8 mouse cellular contexts compared by ENCODE assay signal in genomic region chr4:96591791-96592150, GRCm38 (mm10). TPM values are rescaled to one million over a fixed set of nuclear protein-coding genes. Genes with fewer than 3 reads are reported as not detected.
DNase-seq lines count a peak whose midpoint lies in the region; ATAC-seq lines count a peak whose summit lies in the region.

No protein-coding gene starts in this region.

- H3K27me3 ChIP-seq in intestine, embryonic 14.5 days (replicated peaks; ENCODE audit: control insufficient read depth, insufficient read depth, low read length), result no peaks in the 10 kb centered on the region
- H3K27me3 ChIP-seq in midbrain, embryonic 10.5 days (ENCODE audit: low read depth, poor library complexity, severe bottlenecking), result no peaks in the 10 kb centered on the region
- no peaks in the 10 kb centered on the region for H3K27me3 ChIP-seq in stomach, embryonic 14.5 days (ENCODE audit: control insufficient read depth, insufficient read depth, low read length)

- 50% methylated on average over 4 of the region's 4 CpGs for WGBS in intestine, embryonic 14.5 days
- 27% methylated on average over 4 of the region's 4 CpGs for WGBS in midbrain, embryonic 10.5 days
- 33% methylated on average over 4 of the region's 4 CpGs for WGBS in stomach, embryonic 14.5 days

- peak overlapping the region; percentile 33; the same call in 1 of the 2 replicates for H3K4me3 ChIP-seq in intestine, embryonic 14.5 days (ENCODE audit: low read depth, low read length)
- peak overlapping the region; percentile 50 for H3K4me3 ChIP-seq in midbrain, embryonic 10.5 days
- peak overlapping the region; percentile 31; the same call in 1 of the 2 replicates for H3K4me3 ChIP-seq in stomach, embryonic 14.5 days (ENCODE audit: low read depth, low read length)

- peak; percentile 13 for DNase-seq in adrenal gland, adult 8-10 months
- peak; percentile 23 for DNase-seq in cerebellum, adult 11-12 months
- DNase-seq in frontal cortex, adult 2 months (ENCODE audit: extremely low spot score in 1 of 2, low spot score in 1 of 2), result peak; percentile 60 to 76
- no peak for DNase-seq in intestine, embryonic 14.5 days (ENCODE audit: low spot score)
- DNase-seq in left cerebral cortex, postnatal 14 days (ENCODE audit: low spot score in 2 of 2), result peak; percentile 75 to 79
- DNase-seq in midbrain, embryonic 10.5 days (ENCODE audit: low spot score), result no peak
- no peak for DNase-seq in embryo, embryonic 10.5 days (ENCODE audit: low spot score)

- H3K27ac ChIP-seq in intestine, embryonic 14.5 days (ENCODE audit: low read depth), result no peak overlapping the region; the same call in 1 of the 2 replicates
- H3K27ac ChIP-seq in midbrain, embryonic 10.5 days (replicated peaks), result peak overlapping the region; percentile 78; the same call in 1 of the 2 replicates
- peak overlapping the region; percentile 77; the same call in 1 of the 2 replicates for H3K27ac ChIP-seq in stomach, embryonic 14.5 days (ENCODE audit: low read length)

- no peaks in the 10 kb centered on the region for H3K36me3 ChIP-seq in intestine, embryonic 14.5 days (ENCODE audit: control insufficient read depth, insufficient read depth, low read length)
- H3K36me3 ChIP-seq in midbrain, embryonic 10.5 days, result no peaks in the 10 kb centered on the region
- no peaks in the 10 kb centered on the region for H3K36me3 ChIP-seq in stomach, embryonic 14.5 days (ENCODE audit: control insufficient read depth, insufficient read depth, low read length)

- no peak overlapping the region for H3K9ac ChIP-seq in intestine, embryonic 14.5 days (ENCODE audit: low read length)
- H3K9ac ChIP-seq in stomach, embryonic 14.5 days (replicated peaks; ENCODE audit: low read depth, low read length), result no peak overlapping the region

- intact Hi-C loops in left cerebral cortex, postnatal 14 days (cut with DNase I), result loop anchor here (5.0 kb wide), 1 partner anchor 91 kb away; no protein-coding TSS in a partner anchor

- H3K9me3 ChIP-seq in intestine, embryonic 14.5 days (ENCODE audit: control insufficient read depth, low read length), result no peaks in the 10 kb centered on the region
- no peaks in the 10 kb centered on the region for H3K9me3 ChIP-seq in midbrain, embryonic 10.5 days (replicated peaks)
- no peaks in the 10 kb centered on the region for H3K9me3 ChIP-seq in stomach, embryonic 14.5 days (ENCODE audit: control insufficient read depth, low read depth, low read length)

- peak; percentile 63; the same call in 1 of the 2 replicates for ATAC-seq in intestine, embryonic 14.5 days (replicated peaks; ENCODE audit: low FRiP score, low TSS enrichment, low read depth)
- peak; percentile 60 for ATAC-seq in stomach, embryonic 14.5 days (ENCODE audit: insufficient number of reproducible peaks, insufficient read depth, low FRiP score, low read depth)

- 0 out of 2 replicates have a peak, but pooled peaks cover 3% of the 10 kb centered on the region for H3K4me1 ChIP-seq in intestine, embryonic 14.5 days (replicated peaks; ENCODE audit: control insufficient read depth, insufficient read depth, low read length)
- peaks cover 11% of the 10 kb centered on the region for H3K4me1 ChIP-seq in midbrain, embryonic 10.5 days
- no peaks in the 10 kb centered on the region for H3K4me1 ChIP-seq in stomach, embryonic 14.5 days (ENCODE audit: control insufficient read depth, insufficient read depth, low read length)

- peak overlapping the region; percentile 55 for H3K4me2 ChIP-seq in intestine, embryonic 14.5 days (ENCODE audit: low read length)
- H3K4me2 ChIP-seq in stomach, embryonic 14.5 days (replicated peaks; ENCODE audit: low read depth, low read length), result peak overlapping the region; percentile 47

RNA-seq across cellular contexts. Expression of gene Cyp2j9, which starts 0.4 kb away (rescaled TPM):
- total RNA-seq in adrenal gland, adult 8-10 months (2022), result 1 to 10 TPM; 1.1 to 3.0 (median 1.5) TPM
- 32.8 and 33.3 TPM in 2 replicates for polyA plus RNA-seq in frontal cortex, adult 2 months (2012; rRNA removed)
- 2.9 and 4.1 TPM in 2 replicates for polyA plus RNA-seq in intestine, embryonic 14.5 days (2014; fragmentation: Nextera tagmentation; extraction: Ambion mirVana)
- 10 to 100 TPM; 15.3 to 16.5 TPM for total RNA-seq in left cerebral cortex, postnatal 14 days (2021)
- polyA plus RNA-seq in midbrain, embryonic 10.5 days (2016; fragmentation: Nextera tagmentation; extraction: Ambion mirVana), result 0.83 and 1.0 TPM in 2 replicates
- polyA plus RNA-seq in stomach, embryonic 14.5 days (2014; fragmentation: Nextera tagmentation; extraction: Ambion mirVana), result 6.3 and 6.4 TPM in 2 replicates

RNA-seq across cellular contexts. Expression of gene Cyp2j6, which starts 38.3 kb away (rescaled TPM):
- total RNA-seq in adrenal gland, adult 8-10 months (2022), result 1 to 10 TPM; 3.8 to 6.5 (median 5.0) TPM
- polyA plus RNA-seq in frontal cortex, adult 2 months (2012; rRNA removed), result 15.6 and 17.4 TPM in 2 replicates
- polyA plus RNA-seq in intestine, embryonic 14.5 days (2014; fragmentation: Nextera tagmentation; extraction: Ambion mirVana), result 10.3 and 10.7 TPM in 2 replicates
- 10 to 100 TPM; 11.9 to 13.2 TPM for total RNA-seq in left cerebral cortex, postnatal 14 days (2021)
- 2.4 and 3.8 TPM in 2 replicates for polyA plus RNA-seq in midbrain, embryonic 10.5 days (2016; fragmentation: Nextera tagmentation; extraction: Ambion mirVana)
- polyA plus RNA-seq in stomach, embryonic 14.5 days (2014; fragmentation: Nextera tagmentation; extraction: Ambion mirVana), result 11.8 and 12.7 TPM in 2 replicates

Comparison
In these comparisons a context has a peak if more than half of its experiments do, and no peak if none do; other contexts are left out.
1. DNase-seq: peak in adrenal gland, adult 8-10 months (single experiment), cerebellum, adult 11-12 months (single experiment), frontal cortex, adult 2 months (2 of 2) and left cerebral cortex, postnatal 14 days (2 of 2); none in intestine, embryonic 14.5 days (single experiment), midbrain, embryonic 10.5 days (single experiment) and embryo, embryonic 10.5 days (single experiment).
2. Peak in every context shown above with its lines, with median percentiles within 50 percentile points of each other: H3K4me3 ChIP-seq.